Mouse (Mus musculus): Measurements from ENCODE around the gene Lclat1.

DNA sequence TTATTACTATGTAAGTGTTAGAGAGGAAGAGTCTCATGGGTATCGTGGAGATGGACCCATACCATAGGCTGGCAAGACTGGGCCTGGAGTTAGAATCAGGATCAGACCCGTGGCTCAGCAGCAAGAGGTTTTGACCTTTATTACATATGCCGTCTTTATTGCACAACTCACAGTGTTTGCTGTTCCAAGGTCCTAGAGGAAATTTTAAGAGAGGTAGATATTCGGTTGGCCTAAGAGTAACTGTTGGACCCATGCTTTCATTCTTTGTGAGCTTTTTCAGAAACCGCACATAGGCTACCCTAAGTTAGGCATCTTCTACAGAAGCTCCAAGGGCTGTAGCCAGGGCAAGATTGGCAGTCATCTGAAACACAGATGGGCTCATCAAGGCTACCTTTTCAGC lies 79.1 kb downstream of the Lclat1 start:
- TF ChIP-seq GATA1 (IDR thresholded peaks at IDR 0.05; ENCODE audit: borderline replicate concordance, low read length) (no peak), FLI1 (IDR thresholded peaks at IDR 0.05; ENCODE audit: low read length) (no peak)
